Mouse (Mus musculus): ENCODE results near the gene Fibp.

- TF ChIP-seq EP300 (IDR thresholded peaks at IDR 0.05; ENCODE audit: low read depth) (no peak), CTCF (IDR thresholded peaks at IDR 0.05; ENCODE audit: low read depth) (no peak)
These were observed 52.6 kb downstream of the Fibp start for GRCm38 (mm10) chr19:5513005-5513349.

Data from liver, embryonic 14.5 days (tissue).